Mouse (Mus musculus) kidney, embryonic 16.5 days (tissue): ENCODE results near the gene Zbed6. TPM values are rescaled to one million over a fixed set of nuclear protein-coding genes. Genes with fewer than 3 reads are reported as not detected.
"Not testable (repeated sequence)": the region's sequence is repeated elsewhere in the genome, so short reads cannot be mapped to it uniquely, and the experiment has no call there.

Experiments
- ATAC-seq: fragments of 200-750 bp; cut with Nextera tagmentation; 2 replicates; pipeline ENCODE4 v1.8.0; 2017; ENCODE audit warnings: moderate TSS enrichment; ENCODE audit not compliant: low FRiP score, low TSS enrichment
- H3K27ac ChIP-seq: fragments of 300-500 bp; sonication (generic); 2 replicates; pipeline ENCODE4 v1.5.1; 2014; ENCODE audit warnings: low read length
- H3K27me3 ChIP-seq: fragments of 300-500 bp; sonication (generic); 2 replicates; pipeline ENCODE4 v1.6.1; 2014; ENCODE audit warnings: low read length, control low read depth, mixed read lengths; ENCODE audit not compliant: insufficient read depth
- H3K36me3 ChIP-seq: fragments of 300-500 bp; sonication (generic); 2 replicates; pipeline ENCODE4 v1.6.1; 2014; ENCODE audit warnings: low read length, control low read depth, mixed read lengths; ENCODE audit not compliant: insufficient read depth
- H3K4me1 ChIP-seq: fragments of 300-500 bp; sonication (generic); 2 replicates; pipeline ENCODE4 v1.6.1; 2014; ENCODE audit warnings: low read length, control low read depth, mixed read lengths; ENCODE audit not compliant: insufficient read depth
- H3K4me2 ChIP-seq: fragments of 300-500 bp; sonication (generic); replicated peaks from 2 replicates; pipeline ENCODE4 v1.6.1; 2014; ENCODE audit warnings: low read depth, low read length
- H3K4me3 ChIP-seq: fragments of 300-500 bp; sonication (generic); 2 replicates; pipeline ENCODE4 v1.5.1; 2014; ENCODE audit warnings: mild to moderate bottlenecking, low read length
- H3K9ac ChIP-seq: fragments of 300-500 bp; sonication (generic); replicated peaks from 2 replicates; pipeline ENCODE4 v1.6.1; 2014; ENCODE audit warnings: low read length
- H3K9me3 ChIP-seq: fragments of 300-500 bp; sonication (generic); 2 replicates; pipeline ENCODE4 v1.6.1; 2016; ENCODE audit warnings: low read length, control low read depth
- WGBS: fragments of 180-500 bp; shearing (Covaris S2); extraction: QIAGEN DNeasy Blood & Tissue Kit; methylation state at CpG from one replicate; pipeline ENCODE4 v1.1.7; 2014; 5-methylcytosine and 5-hydroxymethylcytosine counted together
- polyA plus RNA-seq: library from polyadenylated mRNA; unstranded; fragments of >200 nt; fragmentation: Nextera tagmentation; extraction: Ambion mirVana; gene quantifications from 2 replicates; pipeline ENCODE4 v1.2.1, GENCODE M21; 2015

Zbed6 gene
- polyA plus RNA-seq, 1 experiment from 2014 or later, result not detected

DNA sequence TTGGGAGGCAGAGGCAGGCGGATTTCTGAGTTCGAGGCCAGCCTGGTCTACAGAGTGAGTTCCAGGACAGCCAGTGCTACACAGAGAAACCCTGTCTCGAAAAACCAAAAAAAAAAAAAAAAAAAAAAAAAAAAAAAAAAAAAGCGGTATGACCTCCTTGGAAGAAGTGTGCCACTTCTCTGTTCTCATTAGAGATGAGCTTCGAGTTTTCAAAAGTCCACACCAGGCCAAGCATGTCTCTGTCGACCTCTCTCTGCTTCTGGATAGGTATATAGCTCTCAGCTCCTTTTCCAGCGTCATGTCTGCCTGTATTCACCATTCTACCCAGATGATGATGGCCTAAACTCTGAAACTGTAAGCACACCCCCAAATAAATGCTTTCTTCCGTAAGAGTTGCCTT, 5.0 kb upstream of the Zbed6 start:
- H3K27ac ChIP-seq, ATAC-seq, H3K4me1 ChIP-seq, H3K4me2 ChIP-seq, H3K36me3 ChIP-seq, H3K27me3 ChIP-seq, H3K4me3 ChIP-seq, H3K9ac ChIP-seq, H3K9me3 ChIP-seq: not testable (repeated sequence)
- 83% methylated on average over 7 of the region's 8 CpGs for WGBS

- Histone ChIP-seq H3K9ac (no peak overlapping the region), H3K36me3 (no peaks in the 10 kb centered on the region; the same call in 1 of the 2 replicates), H3K27me3 (no peaks in the 10 kb centered on the region), H3K4me3 (no peak overlapping the region), H3K4me2 (no peak overlapping the region), H3K4me1 (peaks cover 7% of the 10 kb centered on the region), H3K27ac (no peak overlapping the region), H3K9me3 (no peaks in the 10 kb centered on the region)
- WGBS, result 76% methylated on average over 11 of the region's 11 CpGs
- ATAC-seq, result no peak
Measured at GRCm38 (mm10) chr1:133664203-133664970, 3.7 kb upstream of the Zbed6 start.

GRCm38 (mm10) chr1:133663427-133663826, 2.7 kb upstream of the Zbed6 start:
- Histone ChIP-seq H3K9me3 (no peaks in the 10 kb centered on the region), H3K4me3 (no peak overlapping the region), H3K4me1 (peaks cover 16% of the 10 kb centered on the region), H3K4me2 (no peak overlapping the region), H3K27me3 (no peaks in the 10 kb centered on the region), H3K9ac (no peak overlapping the region), H3K36me3 (no peaks in the 10 kb centered on the region; the same call in none of the 2 replicates), H3K27ac (no peak overlapping the region)
- ATAC-seq, result no peak
- WGBS, result 70% methylated on average over 4 of the region's 4 CpGs

GRCm38 (mm10) chr1:133662941-133663340, 2.3 kb upstream of the Zbed6 start:
- no peak for ATAC-seq

DNA sequence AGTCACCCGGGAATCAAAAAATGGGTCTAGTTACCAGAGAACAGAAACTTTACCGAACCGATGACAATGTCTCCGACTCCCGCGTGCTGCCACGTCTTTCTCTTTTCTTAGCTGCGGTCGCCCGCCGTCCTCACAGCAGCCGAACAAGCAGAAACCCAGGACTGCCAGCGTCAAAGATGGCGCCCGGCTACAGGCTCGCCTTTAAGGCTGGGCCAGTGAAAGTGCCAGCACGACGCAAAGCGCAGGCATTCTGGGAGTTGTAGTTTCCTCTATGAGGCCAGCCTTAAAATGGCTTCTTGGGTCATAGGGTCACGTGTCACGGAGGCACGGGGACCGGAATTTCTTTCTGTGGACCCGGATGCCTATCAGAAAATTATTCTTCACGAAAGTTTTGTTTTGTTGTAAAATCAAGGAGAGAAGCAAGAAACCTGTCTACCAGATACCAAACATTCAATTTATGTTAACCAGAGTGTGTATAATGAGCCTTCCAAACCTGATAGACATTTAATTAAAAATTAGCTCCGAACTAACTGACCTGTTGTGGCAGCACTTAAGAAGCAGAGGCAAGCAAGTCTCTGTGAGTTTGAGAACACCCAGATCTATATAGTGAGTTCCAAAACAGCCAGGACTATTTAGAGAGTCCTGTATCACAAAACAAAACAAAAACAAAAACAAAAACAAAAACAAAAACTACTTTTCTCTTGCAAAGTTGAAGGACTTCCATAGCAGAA, 683 bp upstream of the Zbed6 start, which contains the start of gene Gm38394:
Gm38394 (minus strand) TSS at position 116 of the 731 bp plus-strand sequence.
- peak within 1 kb of the TSS; percentile 91 for H3K9ac ChIP-seq
- peak within 1 kb of the TSS; percentile 89 for H3K27ac ChIP-seq
- no peaks in the 10 kb centered on the region for H3K9me3 ChIP-seq
- peaks cover 32% of the 10 kb centered on the region for H3K4me1 ChIP-seq
- H3K4me2 ChIP-seq, result peak within 1 kb of the TSS; percentile 95
- H3K27me3 ChIP-seq, result no peaks in the 10 kb centered on the region
- peaks cover 9% of the 10 kb centered on the region for H3K36me3 ChIP-seq
- peak; percentile 99 for ATAC-seq
- under 1% methylated on average over 26 of the region's 26 CpGs for WGBS
- peak within 1 kb of the TSS; percentile 83 for H3K4me3 ChIP-seq

More at GRCm38 (mm10) chr1:133662941-133663340, 2.3 kb upstream of the Zbed6 start:
- Histone ChIP-seq H3K9me3 (no peaks in the 10 kb centered on the region), H3K4me1 (peaks cover 21% of the 10 kb centered on the region), H3K4me2 (no peak overlapping the region), H3K4me3 (no peak overlapping the region), H3K36me3 (no peaks in the 10 kb centered on the region; the same call in none of the 2 replicates), H3K27ac (no peak overlapping the region), H3K9ac (no peak overlapping the region), H3K27me3 (no peaks in the 10 kb centered on the region)
- WGBS, result 96% methylated on average over 7 of the region's 7 CpGs

DNA sequence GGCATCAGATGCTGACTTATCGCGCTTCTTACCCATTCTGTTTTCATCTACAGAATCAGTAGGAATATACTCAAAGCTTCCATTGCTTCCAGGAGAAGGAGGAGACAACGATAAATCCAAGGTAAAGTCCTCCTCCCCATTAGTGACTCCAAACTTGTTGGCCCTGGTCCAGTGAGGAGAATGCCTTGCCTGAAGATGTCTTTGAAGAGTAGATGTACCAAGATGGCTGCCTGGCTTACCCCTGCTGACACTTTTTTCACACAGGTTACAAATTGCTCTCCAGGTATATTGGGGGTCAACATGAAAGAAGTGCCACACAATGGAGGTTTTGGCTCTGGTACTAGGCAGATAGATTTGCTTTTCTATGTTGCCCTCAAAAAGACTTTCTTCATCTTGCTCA, 1.8 kb downstream of the Zbed6 start:
- 83% methylated on average over 3 of the region's 3 CpGs for WGBS
- Histone ChIP-seq H3K36me3 (peaks cover 9% of the 10 kb centered on the region), H3K9ac (no peak overlapping the region), H3K27me3 (no peaks in the 10 kb centered on the region), H3K9me3 (no peaks in the 10 kb centered on the region), H3K4me2 (no peak overlapping the region), H3K4me3 (no peak overlapping the region), H3K4me1 (peaks cover 38% of the 10 kb centered on the region), H3K27ac (no peak overlapping the region)
- ATAC-seq, result no peak

- Histone ChIP-seq H3K4me3 (no peak overlapping the region), H3K27me3 (no peaks in the 10 kb centered on the region), H3K4me1 (peaks cover 38% of the 10 kb centered on the region), H3K9ac (peak overlapping the region; percentile 29; the same call in 1 of the 2 replicates), H3K9me3 (no peaks in the 10 kb centered on the region), H3K36me3 (peaks cover 9% of the 10 kb centered on the region), H3K27ac (no peak overlapping the region), H3K4me2 (no peak overlapping the region)
- 33% methylated on average over 5 of the region's 5 CpGs for WGBS
- no peak for ATAC-seq
Measured at GRCm38 (mm10) chr1:133656811-133657210, 3.9 kb downstream of the Zbed6 start.

DNA sequence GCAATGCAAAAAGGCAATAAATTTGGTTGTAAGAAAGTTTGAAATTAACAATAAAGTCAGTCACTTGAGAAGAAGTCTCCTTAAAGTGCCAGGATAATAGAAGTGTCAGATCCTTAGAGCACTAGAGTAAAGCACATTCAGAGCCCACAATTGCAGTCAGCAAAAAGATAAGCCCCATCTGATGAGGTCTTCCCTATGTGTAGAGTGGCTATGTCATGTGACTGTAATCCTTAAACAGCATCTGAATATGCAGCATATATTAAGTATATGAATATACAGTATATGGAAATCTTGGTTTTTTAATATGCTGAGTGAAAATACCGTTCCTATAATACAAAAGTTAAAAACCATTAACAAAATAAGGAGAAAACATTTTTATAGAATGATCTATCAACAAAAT, 7.7 kb downstream of the Zbed6 start:
- H3K4me2 ChIP-seq, result no peak overlapping the region
- peaks cover 9% of the 10 kb centered on the region; the same call in 1 of the 2 replicates for H3K36me3 ChIP-seq
- peaks cover 18% of the 10 kb centered on the region for H3K4me1 ChIP-seq
- H3K4me3 ChIP-seq, result no peak overlapping the region
- no peaks in the 10 kb centered on the region for H3K9me3 ChIP-seq
- 98% methylated on average over 1 of the region's 1 CpGs for WGBS
- no peak overlapping the region for H3K9ac ChIP-seq
- ATAC-seq, result no peak
- no peaks in the 10 kb centered on the region for H3K27me3 ChIP-seq
- H3K27ac ChIP-seq, result no peak overlapping the region

DNA sequence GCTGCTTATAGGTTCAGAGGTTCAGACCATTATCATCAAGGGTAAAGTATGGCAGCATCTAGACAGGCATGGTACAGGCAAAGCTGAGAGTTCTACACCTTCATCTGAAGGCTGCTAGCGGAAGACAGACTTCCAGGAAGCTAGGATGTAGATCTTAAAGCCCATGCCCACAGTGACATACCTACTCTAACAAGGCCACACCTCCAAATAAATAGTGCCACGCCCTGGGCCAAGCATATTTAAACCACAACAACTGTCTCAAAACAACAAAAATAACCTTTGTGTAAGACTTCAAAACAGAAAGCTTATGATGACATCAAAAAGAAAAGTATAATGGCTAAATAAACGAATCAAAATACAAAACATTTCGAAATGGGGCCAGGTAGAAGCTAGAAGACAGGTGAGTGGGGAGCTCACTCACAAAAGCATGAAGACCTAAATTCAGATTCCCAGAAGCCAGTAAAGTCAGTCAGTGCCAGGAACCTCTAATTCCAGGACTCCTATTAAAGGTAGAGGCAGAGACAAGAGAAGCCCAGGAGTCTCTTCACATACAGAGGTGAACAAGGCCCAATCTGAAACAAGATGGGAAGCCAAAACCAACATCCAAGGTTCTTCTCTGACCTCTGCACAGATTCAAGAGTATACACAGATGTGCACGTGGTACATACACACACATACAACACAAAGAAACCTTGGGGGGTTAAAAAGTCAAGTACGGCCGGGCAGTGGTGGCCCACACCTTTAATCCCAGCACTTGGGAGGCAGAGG, 10.2 kb downstream of the Zbed6 start:
- no peak for ATAC-seq
- Histone ChIP-seq H3K4me3 (no peak overlapping the region), H3K9ac (no peak overlapping the region), H3K9me3 (no peaks in the 10 kb centered on the region), H3K4me1 (peaks cover 2% of the 10 kb centered on the region; the same call in 1 of the 2 replicates), H3K36me3 (peaks cover 13% of the 10 kb centered on the region), H3K4me2 (no peak overlapping the region), H3K27ac (no peak overlapping the region), H3K27me3 (no peaks in the 10 kb centered on the region)
- WGBS, result 92% methylated on average over 7 of the region's 7 CpGs
